Mouse (Mus musculus) limb, embryonic 15.5 days (tissue): Measurements from ENCODE around the gene Ddx4. TPM values are rescaled to one million over a fixed set of nuclear protein-coding genes. Genes with fewer than 3 reads are reported as not detected.

ENCODE experiments used
- ATAC-seq: fragments of 200-750 bp; cut with Nextera tagmentation; 2 replicates; pipeline ENCODE4 v1.8.0; 2017; ENCODE audit warnings: low read depth, moderate TSS enrichment; ENCODE audit not compliant: insufficient number of reproducible peaks, low FRiP score, low TSS enrichment
- H3K27ac ChIP-seq: fragments of 300-500 bp; sonication (generic); 2 replicates; pipeline ENCODE4 v1.5.1; 2015; ENCODE audit warnings: moderate library complexity, mild to moderate bottlenecking, inconsistent platforms
- H3K27me3 ChIP-seq: fragments of 300-500 bp; sonication (generic); 2 replicates; pipeline ENCODE4 v1.6.1; 2015; ENCODE audit warnings: inconsistent platforms
- H3K36me3 ChIP-seq: fragments of 300-500 bp; sonication (generic); 2 replicates; pipeline ENCODE4 v1.6.1; 2015; ENCODE audit warnings: inconsistent platforms
- H3K4me1 ChIP-seq: fragments of 300-500 bp; sonication (generic); 2 replicates; pipeline ENCODE4 v1.6.1; 2015; ENCODE audit warnings: inconsistent platforms
- H3K4me2 ChIP-seq: fragments of 300-500 bp; sonication (generic); 2 replicates; pipeline ENCODE4 v1.6.1; 2015; ENCODE audit warnings: mild to moderate bottlenecking, inconsistent platforms
- H3K4me3 ChIP-seq: fragments of 300-500 bp; sonication (generic); 2 replicates; pipeline ENCODE4 v1.5.1; 2015; ENCODE audit warnings: mild to moderate bottlenecking, inconsistent platforms
- H3K9ac ChIP-seq: fragments of 300-500 bp; sonication (generic); 2 replicates; pipeline ENCODE4 v1.6.1; 2015; ENCODE audit warnings: inconsistent platforms
- H3K9me3 ChIP-seq: fragments of 300-500 bp; sonication (generic); 2 replicates; pipeline ENCODE4 v1.6.1; 2016; ENCODE audit warnings: inconsistent platforms
- WGBS: fragments of 180-500 bp; shearing (Covaris S2); methylation state at CpG from one replicate; pipeline ENCODE4 v1.1.7; 2015; 5-methylcytosine and 5-hydroxymethylcytosine counted together
- polyA plus RNA-seq: library from polyadenylated mRNA; unstranded; fragments of >200 nt; fragmentation: Nextera tagmentation; extraction: Ambion mirVana; gene quantifications from 2 replicates; pipeline ENCODE4 v1.2.1, GENCODE M21; 2015

Gene Ddx4
- 0.55 and 0.63 TPM in 2 replicates for polyA plus RNA-seq

DNA sequence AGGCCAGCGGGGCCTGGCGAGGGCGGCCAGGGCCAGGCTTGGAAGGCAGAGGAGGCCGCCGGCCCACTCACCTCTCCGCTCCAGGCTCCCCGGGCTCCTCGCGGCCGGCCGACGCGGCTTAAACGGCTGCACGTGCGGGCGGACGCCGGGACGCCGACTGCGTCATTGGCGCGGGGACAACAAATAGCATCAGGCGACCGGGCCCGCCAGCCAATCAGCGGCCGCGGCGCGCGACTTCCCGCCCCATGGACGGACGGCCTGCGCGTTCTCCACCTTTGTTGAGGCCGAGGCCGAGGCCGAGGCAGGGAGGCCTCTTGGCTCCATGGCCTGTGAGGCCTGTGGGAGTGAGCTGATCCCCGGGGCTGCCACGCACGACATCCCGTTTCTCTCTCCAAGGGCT lies at the start of gene Ddx4:
TSS of gene Ddx4 (minus strand) at position 271 of the 400 bp plus-strand sequence.
- no peak within 1 kb of the TSS for H3K27ac ChIP-seq
- H3K27me3 ChIP-seq: no peaks in the 10 kb centered on the region
- H3K36me3 ChIP-seq: no peaks in the 10 kb centered on the region
- no peak within 1 kb of the TSS for H3K9ac ChIP-seq
- ATAC-seq: no peak
- 0 out of 2 replicates have a peak within 1 kb of the TSS, but pooled peaks have one; percentile 3 for H3K4me2 ChIP-seq
- H3K9me3 ChIP-seq: no peaks in the 10 kb centered on the region; the same call in 1 of the 2 replicates
- no peaks in the 10 kb centered on the region for H3K4me1 ChIP-seq
- 71% methylated on average over 45 of the region's 45 CpGs for WGBS
- no peak within 1 kb of the TSS for H3K4me3 ChIP-seq

DNA sequence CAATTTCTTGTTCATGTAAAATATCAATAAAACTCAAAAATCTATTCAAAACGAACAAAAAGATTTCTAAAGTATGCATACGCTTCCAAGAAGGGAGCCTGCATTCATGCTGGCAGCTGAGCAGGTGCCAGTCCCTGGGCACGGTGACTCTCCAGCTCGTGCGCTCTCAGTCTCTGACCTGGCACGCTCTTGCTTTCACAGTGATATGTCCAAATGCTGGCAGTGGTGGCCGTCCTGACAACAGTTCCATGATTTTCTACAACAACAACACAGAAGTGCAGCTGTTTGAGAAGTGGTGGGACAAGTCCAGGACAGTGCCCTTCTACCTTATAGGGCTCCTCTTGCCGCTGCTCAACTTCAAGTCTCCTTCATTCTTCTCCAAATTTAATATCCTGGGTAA lies 49.0 kb upstream of the Ddx4 start:
- no peak overlapping the region for H3K27ac ChIP-seq
- H3K9me3 ChIP-seq: no peaks in the 10 kb centered on the region
- no peaks in the 10 kb centered on the region for H3K4me1 ChIP-seq
- no peak overlapping the region for H3K4me2 ChIP-seq
- no peaks in the 10 kb centered on the region for H3K36me3 ChIP-seq
- no peaks in the 10 kb centered on the region for H3K27me3 ChIP-seq
- ATAC-seq: no peak
- H3K9ac ChIP-seq: no peak overlapping the region
- WGBS: 85% methylated on average over 8 of the region's 8 CpGs
- H3K4me3 ChIP-seq: no peak overlapping the region

DNA sequence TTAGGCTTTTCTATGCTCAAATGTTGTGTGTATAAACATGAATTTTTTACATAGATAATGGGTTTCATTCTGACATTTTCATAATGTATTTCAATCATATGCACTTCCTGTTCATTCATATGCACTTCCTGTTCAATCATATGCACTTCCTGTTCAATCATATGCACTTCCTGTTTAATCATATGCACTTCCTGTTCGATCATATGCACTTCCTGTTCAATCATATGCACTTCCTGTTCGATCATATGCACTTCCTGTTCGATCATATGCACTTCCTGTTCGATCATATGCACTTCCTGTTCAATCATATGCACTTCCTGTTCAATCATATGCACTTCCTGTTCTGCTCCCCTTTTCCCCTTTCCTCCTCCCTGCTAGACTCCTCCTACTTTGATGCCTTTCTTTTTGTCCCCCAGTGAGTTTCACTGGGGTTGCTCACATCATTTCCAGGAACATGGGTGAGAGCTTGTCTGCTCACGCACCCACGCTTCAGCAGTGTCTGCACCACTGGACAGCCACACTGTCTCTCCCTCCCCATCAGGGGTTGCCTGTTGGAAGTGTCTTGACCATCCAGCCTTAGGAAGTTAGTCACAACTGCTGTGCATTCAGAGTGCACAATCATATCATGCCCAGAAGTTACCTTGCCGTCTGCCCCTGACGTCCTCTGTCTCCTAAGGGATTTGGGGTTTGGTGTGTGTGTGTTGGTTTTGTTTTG lies 43.4 kb upstream of the Ddx4 start:
- H3K9ac ChIP-seq: no peak overlapping the region
- 94% methylated on average over 8 of the region's 8 CpGs for WGBS
- H3K4me2 ChIP-seq: no peak overlapping the region
- no peaks in the 10 kb centered on the region for H3K4me1 ChIP-seq
- ATAC-seq: no peak
- no peaks in the 10 kb centered on the region for H3K9me3 ChIP-seq
- H3K27me3 ChIP-seq: no peaks in the 10 kb centered on the region
- H3K27ac ChIP-seq: no peak overlapping the region
- H3K4me3 ChIP-seq: no peak overlapping the region
- H3K36me3 ChIP-seq: peaks cover 6% of the 10 kb centered on the region

DNA sequence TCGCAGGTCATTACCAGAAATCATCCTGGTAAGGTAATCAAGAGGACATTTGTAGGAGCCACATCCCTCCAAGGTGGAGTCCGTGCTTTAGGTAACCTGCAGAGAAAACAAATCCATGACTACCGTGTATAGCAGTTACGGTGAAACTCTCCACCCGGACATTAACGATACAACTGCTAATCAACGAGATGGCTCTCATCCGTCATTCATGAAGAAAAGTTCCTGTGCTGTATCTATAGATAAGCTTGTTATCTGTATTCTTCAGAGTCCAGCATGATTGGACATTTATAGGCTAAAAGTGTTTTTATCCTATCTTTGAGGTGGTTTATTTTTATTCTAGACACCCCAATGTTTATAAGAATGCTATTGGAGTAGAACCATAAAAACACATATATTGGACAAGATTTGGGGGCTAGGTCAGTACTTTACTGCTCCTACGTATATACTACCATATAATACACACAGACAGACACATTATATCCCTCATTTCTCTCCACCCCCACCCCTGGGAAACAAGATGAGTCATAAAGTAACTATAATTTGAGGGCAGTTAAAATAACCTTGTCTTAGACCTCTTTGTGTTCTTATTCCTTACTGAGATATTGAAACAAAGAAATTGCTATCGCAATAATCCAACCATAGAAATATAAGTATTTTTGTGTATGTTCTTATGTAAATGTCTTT lies 40.7 kb upstream of the Ddx4 start:
- Histone ChIP-seq H3K27me3 (no peaks in the 10 kb centered on the region), H3K4me2 (no peak overlapping the region), H3K27ac (no peak overlapping the region), H3K36me3 (peaks cover 11% of the 10 kb centered on the region), H3K4me1 (no peaks in the 10 kb centered on the region), H3K4me3 (no peak overlapping the region), H3K9me3 (no peaks in the 10 kb centered on the region), H3K9ac (no peak overlapping the region)
- 89% methylated on average over 10 of the region's 10 CpGs for WGBS
- ATAC-seq: no peak

DNA sequence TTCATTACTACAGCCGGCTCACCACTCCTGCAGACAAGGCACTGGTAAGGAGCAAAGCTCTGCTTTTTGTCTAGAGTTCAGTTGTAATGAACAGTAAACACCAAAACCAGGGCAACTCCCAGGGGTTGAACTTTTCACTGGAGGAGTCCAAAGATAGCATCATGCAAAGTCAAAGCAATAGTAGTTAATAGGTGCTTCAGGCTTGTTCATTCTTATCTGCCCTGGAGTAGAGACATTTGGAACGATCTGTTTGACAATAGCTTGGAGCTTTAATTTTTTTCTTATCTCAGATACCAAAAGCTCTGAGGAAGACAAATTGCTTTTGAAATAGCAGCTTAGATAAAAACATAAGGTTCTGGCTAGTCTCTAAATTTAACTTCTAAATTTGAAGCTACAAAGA lies 33.9 kb upstream of the Ddx4 start:
- Histone ChIP-seq H3K27me3 (no peaks in the 10 kb centered on the region), H3K9ac (no peak overlapping the region), H3K4me2 (no peak overlapping the region), H3K9me3 (no peaks in the 10 kb centered on the region), H3K4me3 (no peak overlapping the region), H3K36me3 (peaks cover 7% of the 10 kb centered on the region; the same call in 1 of the 2 replicates), H3K4me1 (no peaks in the 10 kb centered on the region), H3K27ac (no peak overlapping the region)
- 77% methylated on average over 2 of the region's 2 CpGs for whole genome bisulfite sequencing
- ATAC-seq: no peak

DNA sequence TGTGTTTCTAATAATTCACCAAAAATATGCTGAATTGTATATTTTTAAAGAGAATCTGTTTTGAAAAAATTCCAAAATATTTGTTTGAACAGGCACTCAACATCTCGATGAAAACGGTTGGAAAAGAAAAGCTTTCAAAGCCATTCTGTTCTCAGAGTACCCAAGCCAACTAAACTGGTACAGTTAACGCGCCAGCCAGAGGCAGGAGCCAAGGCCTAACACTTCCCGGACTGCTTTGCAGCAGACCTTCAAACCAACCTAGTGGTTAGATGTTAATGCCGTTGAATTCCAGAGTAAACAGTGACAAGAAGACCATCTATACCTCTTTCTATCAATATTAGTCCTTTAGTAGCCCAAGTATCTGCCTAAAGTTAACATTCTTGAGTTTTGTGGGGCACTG lies 31.7 kb upstream of the Ddx4 start:
- no peak overlapping the region for H3K9ac ChIP-seq
- 64% methylated on average over 6 of the region's 6 CpGs for WGBS
- H3K4me1 ChIP-seq: no peaks in the 10 kb centered on the region
- H3K27ac ChIP-seq: peak overlapping the region; percentile 38; the same call in 1 of the 2 replicates
- H3K36me3 ChIP-seq: 0 out of 2 replicates have a peak, but pooled peaks cover 2% of the 10 kb centered on the region
- no peaks in the 10 kb centered on the region for H3K27me3 ChIP-seq
- H3K4me3 ChIP-seq: no peak overlapping the region
- no peaks in the 10 kb centered on the region for H3K9me3 ChIP-seq
- ATAC-seq: no peak
- H3K4me2 ChIP-seq: no peak overlapping the region

DNA sequence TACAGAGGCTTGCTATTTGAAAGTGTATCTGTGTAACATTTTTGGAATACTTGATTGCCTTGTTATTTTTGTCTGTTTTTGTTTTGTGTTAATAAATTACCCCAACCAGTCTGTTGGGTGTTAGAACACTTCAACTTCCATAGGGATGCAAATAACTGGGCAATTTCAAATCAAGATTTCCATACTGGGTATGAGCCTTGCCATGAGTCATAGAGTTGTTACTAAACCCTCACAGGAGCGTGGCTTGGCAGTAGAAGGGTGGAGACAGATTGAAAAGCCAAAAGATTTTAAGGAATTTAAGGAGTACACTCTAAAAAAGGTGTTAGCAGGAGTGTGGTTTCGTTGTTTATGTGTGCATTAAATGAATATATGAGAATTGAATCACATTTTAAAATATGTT lies 31.0 kb upstream of the Ddx4 start:
- no peaks in the 10 kb centered on the region for H3K4me1 ChIP-seq
- H3K9ac ChIP-seq: no peak overlapping the region
- H3K9me3 ChIP-seq: no peaks in the 10 kb centered on the region
- H3K4me2 ChIP-seq: no peak overlapping the region
- 36% methylated on average over 2 of the region's 2 CpGs for WGBS
- no peak overlapping the region for H3K27ac ChIP-seq
- no peak overlapping the region for H3K4me3 ChIP-seq
- H3K36me3 ChIP-seq: 0 out of 2 replicates have a peak, but pooled peaks cover 2% of the 10 kb centered on the region
- H3K27me3 ChIP-seq: no peaks in the 10 kb centered on the region
- no peak for ATAC-seq

DNA sequence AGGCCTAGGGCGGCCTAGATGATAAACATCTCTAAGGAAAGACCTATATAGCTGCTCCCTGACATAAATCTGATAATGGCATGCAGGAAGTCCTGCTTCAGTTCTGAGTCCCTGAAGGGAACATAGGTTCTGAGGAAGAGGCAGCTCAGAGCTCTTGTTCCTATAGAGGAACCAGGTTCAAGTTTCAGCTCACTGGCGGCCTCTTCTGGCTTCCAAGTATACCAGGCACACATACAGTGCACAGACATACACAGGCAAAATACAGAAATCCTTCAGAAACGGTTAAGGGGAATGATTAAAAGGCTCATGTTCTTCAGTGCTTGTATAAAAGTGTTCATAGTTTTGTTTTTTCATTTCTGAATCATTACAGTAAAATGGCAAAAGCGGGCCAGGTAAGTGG lies 25.9 kb upstream of the Ddx4 start:
- no peaks in the 10 kb centered on the region for H3K9me3 ChIP-seq
- WGBS: 89% methylated on average over 4 of the region's 4 CpGs
- H3K4me2 ChIP-seq: no peak overlapping the region
- H3K27ac ChIP-seq: no peak overlapping the region
- H3K4me1 ChIP-seq: peaks cover 7% of the 10 kb centered on the region
- no peak overlapping the region for H3K9ac ChIP-seq
- H3K4me3 ChIP-seq: no peak overlapping the region
- no peaks in the 10 kb centered on the region for H3K36me3 ChIP-seq
- no peak for ATAC-seq
- no peaks in the 10 kb centered on the region for H3K27me3 ChIP-seq

DNA sequence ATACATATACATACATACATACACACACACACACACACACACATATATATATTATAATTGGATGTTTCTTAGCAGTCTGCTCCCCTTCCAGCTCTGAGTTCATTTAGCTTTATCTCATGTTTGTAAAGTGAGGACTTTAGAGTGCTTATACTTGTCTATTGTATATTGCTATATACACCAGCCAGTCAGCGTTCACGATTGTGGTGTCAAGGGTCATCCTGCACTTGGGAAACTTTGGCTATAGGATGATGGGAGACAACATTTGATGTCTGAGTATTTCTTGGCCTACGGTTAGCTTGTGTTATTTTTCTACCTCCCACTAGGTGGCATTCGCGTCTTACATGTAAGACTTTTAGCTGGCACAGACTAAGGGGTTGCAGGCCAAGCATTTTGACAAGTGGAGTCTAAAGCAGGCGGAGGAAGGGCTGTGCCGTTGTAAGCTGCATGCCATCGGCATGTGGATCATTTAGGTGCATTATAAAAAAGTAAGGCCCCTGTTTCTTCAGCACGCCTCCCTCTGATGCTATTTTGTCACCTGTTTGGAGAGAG lies 21.7 kb upstream of the Ddx4 start:
- peak; percentile 79; the same call in 1 of the 2 replicates for ATAC-seq
- peaks cover 7% of the 10 kb centered on the region for H3K4me1 ChIP-seq
- H3K9ac ChIP-seq: no peak overlapping the region
- no peak overlapping the region for H3K27ac ChIP-seq
- H3K4me2 ChIP-seq: no peak overlapping the region
- H3K36me3 ChIP-seq: peaks cover 12% of the 10 kb centered on the region
- H3K4me3 ChIP-seq: no peak overlapping the region
- no peaks in the 10 kb centered on the region for H3K27me3 ChIP-seq
- 5% methylated on average over 9 of the region's 9 CpGs for WGBS
- H3K9me3 ChIP-seq: no peaks in the 10 kb centered on the region

DNA sequence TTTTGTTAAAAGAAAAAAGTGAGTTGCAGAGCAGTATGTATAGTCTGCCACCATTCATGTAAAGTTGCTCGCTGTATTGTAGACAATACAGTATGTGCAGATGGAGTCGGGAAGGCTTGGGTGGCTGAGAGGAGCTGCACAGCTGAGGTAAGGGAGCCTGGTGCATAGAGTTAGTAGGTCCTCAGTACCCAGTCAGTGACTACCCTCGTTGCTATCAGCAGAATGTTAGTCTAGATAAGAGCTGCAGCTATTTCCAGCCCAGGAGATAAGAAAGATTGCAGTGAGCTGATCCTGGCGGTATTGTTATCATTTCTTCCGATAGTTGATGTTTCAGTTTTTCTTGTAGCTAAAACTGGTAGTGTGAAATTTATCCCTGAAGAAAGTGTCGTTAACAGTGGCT lies 20.5 kb upstream of the Ddx4 start:
- WGBS: 87% methylated on average over 6 of the region's 6 CpGs
- H3K36me3 ChIP-seq: peaks cover 12% of the 10 kb centered on the region
- ATAC-seq: no peak

DNA sequence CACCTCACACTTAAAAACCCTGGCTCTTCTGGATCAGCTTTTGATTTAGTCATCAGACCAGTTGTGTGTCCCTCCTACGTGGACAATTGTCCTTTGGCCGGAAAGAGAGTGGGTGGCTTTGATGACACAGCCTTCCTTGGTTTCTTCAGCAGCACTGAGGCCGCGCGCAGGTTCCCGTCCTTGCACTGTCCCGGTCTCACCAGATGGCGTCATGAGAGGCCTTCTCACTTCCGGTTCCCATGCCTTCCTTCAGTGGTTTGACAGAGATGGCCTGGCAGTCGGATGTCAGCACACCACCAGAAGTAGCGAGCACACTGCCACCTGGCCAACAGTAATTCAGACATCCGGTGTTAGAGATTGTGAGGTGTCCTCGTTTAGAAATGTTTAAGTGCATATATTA lies 19.4 kb upstream of the Ddx4 start:
- ATAC-seq: no peak
- H3K9ac ChIP-seq: no peak overlapping the region
- no peaks in the 10 kb centered on the region for H3K9me3 ChIP-seq
- H3K4me2 ChIP-seq: no peak overlapping the region
- peaks cover 12% of the 10 kb centered on the region for H3K36me3 ChIP-seq
- no peaks in the 10 kb centered on the region for H3K27me3 ChIP-seq
- H3K4me3 ChIP-seq: no peak overlapping the region
- no peak overlapping the region for H3K27ac ChIP-seq
- 70% methylated on average over 13 of the region's 13 CpGs for WGBS
- H3K4me1 ChIP-seq: peaks cover 7% of the 10 kb centered on the region

More for the DNA sequence above, 20.5 kb upstream of the Ddx4 start:
- H3K4me1 ChIP-seq: peaks cover 7% of the 10 kb centered on the region
- no peak overlapping the region for H3K9ac ChIP-seq
- no peak overlapping the region for H3K4me3 ChIP-seq
- H3K27ac ChIP-seq: no peak overlapping the region
- H3K4me2 ChIP-seq: no peak overlapping the region
- H3K9me3 ChIP-seq: no peaks in the 10 kb centered on the region
- no peaks in the 10 kb centered on the region for H3K27me3 ChIP-seq

DNA sequence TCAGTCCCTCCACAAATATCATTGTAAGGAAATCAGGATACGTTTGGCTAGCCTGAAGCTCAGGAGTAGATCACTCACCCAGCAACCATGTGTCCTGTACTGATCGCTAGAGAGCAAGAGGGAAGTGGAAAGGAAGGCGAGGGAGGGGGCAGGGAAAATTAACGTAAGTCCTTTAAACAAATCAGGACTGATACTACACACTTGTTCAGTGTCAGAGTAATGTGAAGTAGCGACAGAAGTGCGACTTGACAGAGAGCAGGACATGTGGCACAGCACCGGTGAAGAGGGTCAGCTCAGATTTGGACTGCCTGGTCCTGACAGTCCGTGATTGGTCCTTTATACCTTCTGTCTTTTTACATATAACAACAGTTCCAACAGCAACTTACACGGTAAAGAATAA lies 14.9 kb upstream of the Ddx4 start:
- Histone ChIP-seq H3K27ac (no peak overlapping the region), H3K4me3 (no peak overlapping the region), H3K27me3 (no peaks in the 10 kb centered on the region), H3K4me1 (no peaks in the 10 kb centered on the region), H3K9me3 (no peaks in the 10 kb centered on the region), H3K4me2 (no peak overlapping the region), H3K9ac (no peak overlapping the region), H3K36me3 (peaks cover 12% of the 10 kb centered on the region)
- WGBS: 67% methylated on average over 9 of the region's 9 CpGs
- ATAC-seq: no peak
